Mouse (Mus musculus) cerebellum, postnatal 36 days (tissue): ENCODE data around the gene Obox5.
"Not testable (repeated sequence)": the region's sequence is repeated elsewhere in the genome, so short reads cannot be mapped to it uniquely, and the experiment has no call there.

Experiments used
- DNase-seq, 2 experiments: peaks; one replicate each; pipeline ENCODE4 v3.0.0; 2021 to 2022; ENCODE audit warnings: mixed read lengths in 2 of 2

Obox5 gene

GRCm38 (mm10) chr7:15749831-15750230 is at the start of gene Obox5:
TSS of gene Obox5 (plus strand) at chr7:15750131.
- not testable (repeated sequence) for DNase-seq

- not testable (repeated sequence) for DNase-seq
Observed at GRCm38 (mm10) chr7:15749296-15749695, 635 bp upstream of the Obox5 start.
